Mouse (Mus musculus) CH12.LX (cell line): ENCODE data around the gene Pik3c2b.
A peak's percentile ranks its signal among the peaks of the same experiment; 100 is the strongest.

ENCODE experiments used
- CHD2 ChIP-seq: IDR thresholded peaks from 2 replicates; pipeline ENCODE4 v1.6.1; 2011; ENCODE audit warnings: low read length, improper control_type of control experiment
- CTCF ChIP-seq, 2 experiments: IDR thresholded peaks in 1 of 2; conservative IDR thresholded peaks in 1 of 2; 2 replicates each; pipeline ENCODE4 v1.5.1; 2011 to 2012; ENCODE audit warnings: low read depth in 2 of 2, low read length in 2 of 2, improper control_type of control experiment in 1 of 2, inconsistent platforms in 1 of 2, mild to moderate bottlenecking in 1 of 2, moderate library complexity in 1 of 2
- EP300 ChIP-seq: IDR thresholded peaks from 2 replicates; pipeline ENCODE4 v1.6.1; 2011; ENCODE audit warnings: low read length, improper control_type of control experiment
- JUN ChIP-seq: IDR thresholded peaks from 2 replicates; pipeline ENCODE4 v1.6.1; 2011; ENCODE audit warnings: low read depth, mild to moderate bottlenecking, low read length, improper control_type of control experiment, moderate library complexity; ENCODE audit not compliant: insufficient read depth

DNA sequence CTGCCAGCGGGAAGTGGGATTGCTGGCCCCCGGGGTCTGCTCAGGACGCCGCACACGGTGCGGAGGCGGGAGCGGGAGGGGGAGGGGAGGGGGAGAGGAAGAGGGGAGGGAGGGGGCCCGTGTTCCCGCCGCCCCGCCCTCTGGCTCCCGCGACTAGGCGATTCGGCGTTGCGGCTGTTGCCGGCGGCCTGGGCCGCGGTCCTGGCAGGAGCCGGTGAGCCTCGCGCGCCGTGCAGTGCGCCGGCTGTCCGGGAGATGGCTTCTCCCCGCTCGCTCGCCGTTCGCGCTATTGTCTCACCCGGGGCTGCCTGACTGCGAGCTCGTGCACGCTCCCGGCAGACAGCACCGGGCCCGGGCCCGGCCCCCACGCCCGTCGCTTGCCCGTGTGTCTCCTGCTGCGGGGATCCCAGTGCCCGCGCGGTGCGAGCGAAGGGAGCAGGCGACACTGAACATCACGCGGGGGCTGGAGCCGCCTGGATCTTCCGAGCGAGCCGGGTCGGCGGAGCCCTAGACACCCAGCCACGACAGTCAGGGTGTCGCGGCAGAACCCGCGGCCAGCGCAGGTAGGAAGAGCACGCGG is 484 bp downstream of the Pik3c2b start:
- TF ChIP-seq CTCF (conservative IDR thresholded peaks at IDR 0.05 in 1 of 2, IDR thresholded peaks at IDR 0.05 in 1 of 2; ENCODE audit: low read depth in 2 of 2, low read length in 2 of 2) (peak in 1 of 2 experiments; percentile 44; a peak in 2 of 4 replicates), JUN (no peak), EP300 (no peak), CHD2 (no peak)
